Comparison of ENCODE assay signal across 10 mouse cellular contexts in genomic region chr4:133598616-133599015, GRCm38 (mm10). TPM values are rescaled to one million over a fixed set of nuclear protein-coding genes. Genes with fewer than 3 reads are reported as not detected.
DNase-seq lines count a peak whose midpoint lies in the region; ATAC-seq and TF ChIP-seq lines count a peak whose summit lies in the region.
"Had no signal": no experiment of that assay in that cellular context is flagged by ENCODE, and none has a peak within 500 bp of the region (broad histone marks: within the 10 kb centered on the region; RNA-seq: fewer than 3 reads in every experiment).

No protein-coding gene starts in this region.

- TF ChIP-seq POLR2A in small intestine, adult 2 months (IDR thresholded peaks at IDR 0.05; ENCODE audit: low read depth, low read length), result peak; percentile 16; the same call in 1 of the 2 replicates

- H3K27me3 ChIP-seq in lung, embryonic 14.5 days (ENCODE audit: insufficient read depth, low read length), result peaks cover 30% of the 10 kb centered on the region
- H3K27me3 ChIP-seq in kidney, embryonic 16.5 days (ENCODE audit: insufficient read depth, low read length), result peaks cover 23% of the 10 kb centered on the region
- H3K27me3 ChIP-seq in small intestine, adult 2 months (ENCODE audit: control insufficient read depth, insufficient read depth, low read length), result no peaks in the 10 kb centered on the region

- peak overlapping the region; percentile 85 for H3K4me2 ChIP-seq in lung, embryonic 14.5 days
- H3K4me2 ChIP-seq in kidney, embryonic 16.5 days (replicated peaks; ENCODE audit: low read depth, low read length), result peak overlapping the region; percentile 92; the same call in 1 of the 2 replicates

- no peak for ATAC-seq in lung, embryonic 14.5 days (ENCODE audit: insufficient read depth)
- no peak for ATAC-seq in kidney, embryonic 16.5 days (ENCODE audit: low FRiP score, low TSS enrichment)
- ATAC-seq in megakaryocyte-erythroid progenitor cell, adult 5-6 weeks (replicated peaks; ENCODE audit: low FRiP score, low TSS enrichment, poor library complexity, severe bottlenecking), result no peak

- H3K36me3 ChIP-seq in lung, embryonic 14.5 days (ENCODE audit: insufficient read depth), result peaks cover 11% of the 10 kb centered on the region
- no peaks in the 10 kb centered on the region; the same call in 1 of the 2 replicates for H3K36me3 ChIP-seq in kidney, embryonic 16.5 days (ENCODE audit: insufficient read depth, low read length)
- peaks cover 5% of the 10 kb centered on the region; the same call in 1 of the 2 replicates for H3K36me3 ChIP-seq in small intestine, adult 2 months (ENCODE audit: control insufficient read depth, insufficient read depth, low read length)

- no peaks in the 10 kb centered on the region for H3K9me3 ChIP-seq in lung, embryonic 14.5 days (ENCODE audit: low read depth, low read length)
- no peaks in the 10 kb centered on the region for H3K9me3 ChIP-seq in kidney, embryonic 16.5 days (ENCODE audit: low read length)

- no peak for TF ChIP-seq CTCF in lung, embryonic 14.5 days (IDR thresholded peaks at IDR 0.05; ENCODE audit: low read depth)
- TF ChIP-seq CTCF in small intestine, adult 2 months (IDR thresholded peaks at IDR 0.05; ENCODE audit: extremely low read depth, insufficient read length, insufficient replicate concordance, low read depth, low read length), result no peak

- WGBS in lung, embryonic 14.5 days, result 34% methylated on average over 4 of the region's 4 CpGs
- 25% methylated on average over 4 of the region's 4 CpGs for WGBS in kidney, embryonic 16.5 days
- WGBS in small intestine, adult 2 months, result 9% methylated on average over 4 of the region's 4 CpGs

- no peak overlapping the region for H3K4me3 ChIP-seq in lung, embryonic 14.5 days (ENCODE audit: low read depth, low read length)
- no peak overlapping the region for H3K4me3 ChIP-seq in kidney, embryonic 16.5 days (ENCODE audit: low read length)
- H3K4me3 ChIP-seq in small intestine, adult 2 months (ENCODE audit: low read depth, low read length), result peak overlapping the region; percentile 69

- peak overlapping the region; percentile 60; the same call in 1 of the 2 replicates for H3K27ac ChIP-seq in lung, embryonic 14.5 days (ENCODE audit: low read depth)
- H3K27ac ChIP-seq in kidney, embryonic 16.5 days (ENCODE audit: low read length), result peak overlapping the region; percentile 66
- H3K27ac ChIP-seq in small intestine, adult 2 months (ENCODE audit: insufficient read depth, low read depth, low read length), result peak overlapping the region; percentile 100

- DNase-seq in lung, embryonic 14.5 days, result peak; percentile 25
- no peak for DNase-seq in lung, postnatal 25 days (ENCODE audit: low spot score)
- peak; percentile 66 for DNase-seq in ZHBTc4 (ENCODE audit: low read depth, low spot score)
- DNase-seq in right cerebral cortex, postnatal 36 days (ENCODE audit: low spot score in 2 of 2), result no peak
- DNase-seq: embryo, embryonic 11 days; thymus, postnatal 25 days had no signal

- H3K9ac ChIP-seq in lung, embryonic 14.5 days, result no peak overlapping the region
- H3K9ac ChIP-seq in kidney, embryonic 16.5 days (replicated peaks; ENCODE audit: low read length), result no peak overlapping the region

- peaks cover 3% of the 10 kb centered on the region; the same call in 1 of the 2 replicates for H3K4me1 ChIP-seq in lung, embryonic 14.5 days (ENCODE audit: insufficient read depth)
- H3K4me1 ChIP-seq in kidney, embryonic 16.5 days (ENCODE audit: insufficient read depth, low read length), result peaks cover 28% of the 10 kb centered on the region
- no peaks in the 10 kb centered on the region; the same call in 1 of the 2 replicates for H3K4me1 ChIP-seq in small intestine, adult 2 months (ENCODE audit: control insufficient read depth, insufficient read depth, insufficient read length, low read length)

RNA-seq across cellular contexts. Expression of gene Sfn, which starts 3.4 kb away (rescaled TPM):
- polyA plus RNA-seq in lung, embryonic 14.5 days (2014; fragmentation: Nextera tagmentation; extraction: Ambion mirVana), result 10.4 and 10.6 TPM in 2 replicates
- polyA plus RNA-seq in kidney, embryonic 16.5 days (2015; fragmentation: Nextera tagmentation; extraction: Ambion mirVana), result 20.7 and 21.4 TPM in 2 replicates
- 175 and 423 TPM in 2 replicates for polyA plus RNA-seq in small intestine, adult 2 months (2012; rRNA removed)
- total RNA-seq in megakaryocyte-erythroid progenitor cell, adult 5-6 weeks (2014; fragmentation: Nextera tagmentation), result 1.7 and 2.7 TPM in 2 replicates
- total RNA-seq in megakaryocyte-erythroid progenitor cell, adult 5-6 weeks (2017), result 1.3 and 2.0 TPM in 2 replicates

RNA-seq across cellular contexts. Expression of gene Gpn2, which starts 14.5 kb away (rescaled TPM):
- 21.1 and 23.7 TPM in 2 replicates for polyA plus RNA-seq in lung, embryonic 14.5 days (2014; fragmentation: Nextera tagmentation; extraction: Ambion mirVana)
- polyA plus RNA-seq in kidney, embryonic 16.5 days (2015; fragmentation: Nextera tagmentation; extraction: Ambion mirVana), result 20.9 and 21.0 TPM in 2 replicates
- polyA plus RNA-seq in small intestine, adult 2 months (2012; rRNA removed), result 40.7 and 77.8 TPM in 2 replicates
- 16.0 and 20.9 TPM in 2 replicates for total RNA-seq in megakaryocyte-erythroid progenitor cell, adult 5-6 weeks (2014; fragmentation: Nextera tagmentation)
- 19.5 and 29.3 TPM in 2 replicates for total RNA-seq in megakaryocyte-erythroid progenitor cell, adult 5-6 weeks (2017)

RNA-seq across cellular contexts. Expression of gene Gpatch3, which starts 24.1 kb away (rescaled TPM):
- 8.0 and 8.7 TPM in 2 replicates for polyA plus RNA-seq in lung, embryonic 14.5 days (2014; fragmentation: Nextera tagmentation; extraction: Ambion mirVana)
- 7.5 and 8.3 TPM in 2 replicates for polyA plus RNA-seq in kidney, embryonic 16.5 days (2015; fragmentation: Nextera tagmentation; extraction: Ambion mirVana)
- polyA plus RNA-seq in small intestine, adult 2 months (2012; rRNA removed), result 4.1 and 7.3 TPM in 2 replicates
- 1.2 and 6.2 TPM in 2 replicates for total RNA-seq in megakaryocyte-erythroid progenitor cell, adult 5-6 weeks (2014; fragmentation: Nextera tagmentation)
- 16.9 and 29.6 TPM in 2 replicates for total RNA-seq in megakaryocyte-erythroid progenitor cell, adult 5-6 weeks (2017)

RNA-seq across cellular contexts. Expression of gene Nr0b2, which starts 45.4 kb away (rescaled TPM):
- polyA plus RNA-seq in lung, embryonic 14.5 days (2014; fragmentation: Nextera tagmentation; extraction: Ambion mirVana), result 0.39 TPM in 1 of 2 replicates, not detected in the other
- polyA plus RNA-seq in kidney, embryonic 16.5 days (2015; fragmentation: Nextera tagmentation; extraction: Ambion mirVana), result 0.57 and 0.97 TPM in 2 replicates
- polyA plus RNA-seq in small intestine, adult 2 months (2012; rRNA removed), result 1.8 and 23.0 TPM in 2 replicates
- not detected in 2 replicates for total RNA-seq in megakaryocyte-erythroid progenitor cell, adult 5-6 weeks (2014; fragmentation: Nextera tagmentation)
- total RNA-seq in megakaryocyte-erythroid progenitor cell, adult 5-6 weeks (2017), result not detected in 2 replicates
- total RNA-seq: layer of hippocampus, adult 8-10 months had no signal

RNA-seq across cellular contexts. Expression of gene Zdhhc18, which starts 51.3 kb away (rescaled TPM):
- 5.5 and 9.9 TPM in 2 replicates for polyA plus RNA-seq in lung, embryonic 14.5 days (2014; fragmentation: Nextera tagmentation; extraction: Ambion mirVana)
- 2.4 and 4.4 TPM in 2 replicates for polyA plus RNA-seq in kidney, embryonic 16.5 days (2015; fragmentation: Nextera tagmentation; extraction: Ambion mirVana)
- polyA plus RNA-seq in small intestine, adult 2 months (2012; rRNA removed), result 18.7 and 36.7 TPM in 2 replicates
- total RNA-seq in megakaryocyte-erythroid progenitor cell, adult 5-6 weeks (2014; fragmentation: Nextera tagmentation), result 16.2 and 24.1 TPM in 2 replicates
- total RNA-seq in megakaryocyte-erythroid progenitor cell, adult 5-6 weeks (2017), result 5.0 and 8.1 TPM in 2 replicates

Comparison
In these comparisons a context has a peak if more than half of its experiments do, and no peak if none do; other contexts are left out.
1. DNase-seq: peak in lung, embryonic 14.5 days (single experiment) and ZHBTc4 (single experiment); none in lung, postnatal 25 days (single experiment) and right cerebral cortex, postnatal 36 days (0 of 2).
2. Peak in every context shown above with its lines, with median percentiles within 50 percentile points of each other: H3K27ac ChIP-seq.